Comparison of ENCODE assay signal across 8 mouse cellular contexts in genomic region chr14:8314536-8314935, GRCm38 (mm10). TPM values are rescaled to one million over a fixed set of nuclear protein-coding genes. Genes with fewer than 3 reads are reported as not detected.
DNase-seq lines count a peak whose midpoint lies in the region; ATAC-seq and TF ChIP-seq lines count a peak whose summit lies in the region.

No protein-coding gene starts in this region.

- no peak for ATAC-seq in CD4-positive, CD25-positive, alpha-beta regulatory T cell, adult 4 months
- no peak for ATAC-seq in monocyte, adult 5-6 weeks (replicated peaks; ENCODE audit: insufficient number of reproducible peaks, low FRiP score, low TSS enrichment, poor library complexity, severe bottlenecking)

- H3K27ac ChIP-seq in layer of hippocampus, adult 2 months, result peak overlapping the region; percentile 79

- DNase-seq in CD4-positive, CD25-positive, alpha-beta regulatory T cell, adult 2 months (ENCODE audit: low read depth, low spot score), result peak; percentile 57
- DNase-seq in layer of hippocampus, adult 2 months (ENCODE audit: low spot score in 2 of 2), result no peak
- no peak for DNase-seq in layer of hippocampus, adult 11-12 months (ENCODE audit: low spot score)
- DNase-seq in brain, adult 2 months (ENCODE audit: low read depth, low spot score), result peak; percentile 46
- DNase-seq in retina, postnatal 1 day, result peak; percentile 46
- no peak for DNase-seq in spleen, postnatal 4 days (ENCODE audit: low spot score in 2 of 2)

- H3K4me3 ChIP-seq in layer of hippocampus, adult 2 months, result no peak overlapping the region

- TF ChIP-seq CTCF in layer of hippocampus, adult 2 months (conservative IDR thresholded peaks at IDR 0.05), result peak; percentile 81

RNA-seq across cellular contexts. Expression of gene Fam107a, which starts 3.3 kb away (rescaled TPM):
- not detected for polyA plus RNA-seq in CD4-positive, CD25-positive, alpha-beta regulatory T cell, adult 4 months (2017; shearing (Covaris generic))
- total RNA-seq in layer of hippocampus, adult 2 months (2021), result 100 to 1,000 TPM; 275 to 282 TPM
- not detected in 3 replicates for total RNA-seq in monocyte, adult 5-6 weeks (2017)

RNA-seq across cellular contexts. Expression of gene Acox2, which starts 55.4 kb away (rescaled TPM):
- not detected for polyA plus RNA-seq in CD4-positive, CD25-positive, alpha-beta regulatory T cell, adult 4 months (2017; shearing (Covaris generic))
- not detected for total RNA-seq in layer of hippocampus, adult 2 months (2021)
- total RNA-seq in monocyte, adult 5-6 weeks (2017), result not detected in 3 replicates

Comparison
In these comparisons a context has a peak if more than half of its experiments do, and no peak if none do; other contexts are left out.
1. DNase-seq: peak in CD4-positive, CD25-positive, alpha-beta regulatory T cell, adult 2 months (single experiment), brain, adult 2 months (single experiment) and retina, postnatal 1 day (single experiment); none in layer of hippocampus, adult 2 months (0 of 2), layer of hippocampus, adult 11-12 months (single experiment) and spleen, postnatal 4 days (0 of 2).
2. RNA of gene Fam107a, which starts 3.3 kb away (total RNA-seq): 275 to 282 TPM in layer of hippocampus, adult 2 months; not detected in monocyte, adult 5-6 weeks; every median in the first group is over 100 times any median in the second.